ENCODE assay signal across 10 mouse cellular contexts in genomic region chr5:100369825-100370459, GRCm38 (mm10). TPM values are rescaled to one million over a fixed set of nuclear protein-coding genes. Genes with fewer than 3 reads are reported as not detected.
A peak's percentile ranks its signal among the peaks of the same experiment; 100 is the strongest.
DNase-seq lines count a peak whose midpoint lies in the region; ATAC-seq and TF ChIP-seq lines count a peak whose summit lies in the region.
"Had no signal": no experiment of that assay in that cellular context is flagged by ENCODE, and none has a peak within 500 bp of the region (broad histone marks: within the 10 kb centered on the region; RNA-seq: fewer than 3 reads in every experiment).

No protein-coding gene starts in this region.

- H3K4me1 ChIP-seq in kidney, embryonic 14.5 days (ENCODE audit: control insufficient read depth, insufficient read depth, low read length), result no peaks in the 10 kb centered on the region
- H3K4me1 ChIP-seq in cerebellum, adult 2 months (ENCODE audit: control insufficient read depth, insufficient read depth, low read length), result peaks cover 8% of the 10 kb centered on the region
- H3K4me1 ChIP-seq in heart, embryonic 15.5 days (replicated peaks), result peaks cover 11% of the 10 kb centered on the region
- H3K4me1 ChIP-seq in forebrain, embryonic 10.5 days, result no peaks in the 10 kb centered on the region
- H3K4me1 ChIP-seq: embryonic facial prominence, embryonic 13.5 days; liver, embryonic 13.5 days had no signal

- H3K36me3 ChIP-seq in kidney, embryonic 14.5 days (ENCODE audit: control insufficient read depth, insufficient read depth, low read length), result peaks cover 77% of the 10 kb centered on the region
- peaks cover 70% of the 10 kb centered on the region for H3K36me3 ChIP-seq in heart, embryonic 15.5 days
- peaks cover 88% of the 10 kb centered on the region for H3K36me3 ChIP-seq in forebrain, embryonic 10.5 days (replicated peaks)

- 89% methylated on average over 11 of the region's 11 CpGs for WGBS in kidney, embryonic 14.5 days
- WGBS in cerebellum, adult 2 months, result 16% methylated on average over 11 of the region's 11 CpGs
- WGBS in heart, embryonic 15.5 days, result 55% methylated on average over 11 of the region's 11 CpGs
- 95% methylated on average over 11 of the region's 11 CpGs for WGBS in forebrain, embryonic 10.5 days

- no peak for ATAC-seq in kidney, embryonic 14.5 days (ENCODE audit: low FRiP score, low TSS enrichment)
- ATAC-seq in heart, embryonic 15.5 days (replicated peaks; ENCODE audit: insufficient number of reproducible peaks, insufficient read depth, low FRiP score, low read depth), result peak; percentile 78

- H3K27me3 ChIP-seq in kidney, embryonic 14.5 days (ENCODE audit: control insufficient read depth, insufficient read depth, low read length), result no peaks in the 10 kb centered on the region
- H3K27me3 ChIP-seq in cerebellum, adult 2 months (ENCODE audit: control insufficient read depth, insufficient read depth, low read length), result no peaks in the 10 kb centered on the region
- H3K27me3 ChIP-seq in heart, embryonic 15.5 days, result no peaks in the 10 kb centered on the region
- no peaks in the 10 kb centered on the region for H3K27me3 ChIP-seq in forebrain, embryonic 10.5 days (ENCODE audit: poor library complexity, severe bottlenecking)
- H3K27me3 ChIP-seq: embryonic facial prominence, embryonic 13.5 days; liver, embryonic 13.5 days had no signal

- H3K27ac ChIP-seq in kidney, embryonic 14.5 days (ENCODE audit: low read depth, low read length), result no peak overlapping the region
- no peak overlapping the region for H3K27ac ChIP-seq in cerebellum, adult 2 months (ENCODE audit: insufficient read depth, low read length)
- H3K27ac ChIP-seq in heart, embryonic 15.5 days, result peak overlapping the region; percentile 88
- no peak overlapping the region for H3K27ac ChIP-seq in forebrain, embryonic 10.5 days
- H3K27ac ChIP-seq: embryonic facial prominence, embryonic 13.5 days; liver, embryonic 13.5 days had no signal

- H3K4me3 ChIP-seq in kidney, embryonic 14.5 days (ENCODE audit: low read length), result no peak overlapping the region
- no peak overlapping the region for H3K4me3 ChIP-seq in cerebellum, adult 2 months (replicated peaks; ENCODE audit: insufficient read depth, low read depth, low read length)
- no peak overlapping the region for H3K4me3 ChIP-seq in heart, embryonic 15.5 days
- no peak overlapping the region for H3K4me3 ChIP-seq in forebrain, embryonic 10.5 days
- H3K4me3 ChIP-seq: embryonic facial prominence, embryonic 13.5 days; liver, embryonic 13.5 days had no signal

- H3K9me3 ChIP-seq in kidney, embryonic 14.5 days (ENCODE audit: control insufficient read depth, low read length), result no peaks in the 10 kb centered on the region
- H3K9me3 ChIP-seq in heart, embryonic 15.5 days (replicated peaks), result no peaks in the 10 kb centered on the region
- H3K9me3 ChIP-seq in forebrain, embryonic 10.5 days, result no peaks in the 10 kb centered on the region
- H3K9me3 ChIP-seq: embryonic facial prominence, embryonic 13.5 days; liver, embryonic 13.5 days had no signal

- DNase-seq in kidney, adult 11 months, result peak; percentile 70
- DNase-seq in cerebellum, adult 2 months, result peak; percentile 82 to 85
- DNase-seq in lung, adult 18-20 months, result peak; percentile 80 to 88
- no peak for DNase-seq in spleen, adult 12 weeks (ENCODE audit: low spot score)
- no peak for DNase-seq in forebrain, embryonic 10.5 days (ENCODE audit: extremely low spot score, low spot score)
- no peak for DNase-seq in ovary, postnatal 10 days (ENCODE audit: low spot score)
- DNase-seq: liver, embryonic 13.5 days had no signal

- no peak for TF ChIP-seq CTCF in cerebellum, adult 2 months (IDR thresholded peaks at IDR 0.05; ENCODE audit: borderline replicate concordance, insufficient read depth, low read depth, low read length)

- no peak overlapping the region for H3K9ac ChIP-seq in kidney, embryonic 14.5 days (ENCODE audit: low read depth, low read length)
- no peak overlapping the region for H3K9ac ChIP-seq in heart, embryonic 15.5 days
- H3K9ac ChIP-seq: embryonic facial prominence, embryonic 13.5 days; liver, embryonic 13.5 days had no signal

- H3K4me2 ChIP-seq in kidney, embryonic 14.5 days (replicated peaks; ENCODE audit: low read depth, low read length), result no peak overlapping the region
- peak overlapping the region; percentile 18; the same call in 1 of the 2 replicates for H3K4me2 ChIP-seq in heart, embryonic 15.5 days
- H3K4me2 ChIP-seq: embryonic facial prominence, embryonic 13.5 days; liver, embryonic 13.5 days had no signal

- no peak for TF ChIP-seq POLR2A in cerebellum, adult 2 months (IDR thresholded peaks at IDR 0.05; ENCODE audit: borderline replicate concordance, insufficient read depth, low read length)

RNA-seq across cellular contexts. Expression of gene Sec31a, which starts 46.1 kb away (rescaled TPM):
- polyA plus RNA-seq in kidney, embryonic 14.5 days (2014; fragmentation: Nextera tagmentation; extraction: Ambion mirVana), result 111 and 163 TPM in 2 replicates
- 117 and 129 TPM in 2 replicates for polyA plus RNA-seq in cerebellum, adult 2 months (2012; rRNA removed)
- 127 and 156 TPM in 2 replicates for polyA plus RNA-seq in heart, embryonic 15.5 days (2015; fragmentation: Nextera tagmentation; extraction: Ambion mirVana)
- polyA plus RNA-seq in forebrain, embryonic 10.5 days (2016; fragmentation: Nextera tagmentation; extraction: Ambion mirVana), result 95.0 and 104 TPM in 2 replicates

Comparison
In these comparisons a context has a peak if more than half of its experiments do, and no peak if none do; other contexts are left out.
1. DNase-seq: peak in kidney, adult 11 months (single experiment), cerebellum, adult 2 months (2 of 2) and lung, adult 18-20 months (2 of 2); none in spleen, adult 12 weeks (single experiment), forebrain, embryonic 10.5 days (single experiment) and ovary, postnatal 10 days (single experiment).